Mouse (Mus musculus) olfactory bulb, adult 2 months (tissue): ENCODE data around the gene Abat.

ENCODE experiments used
- CTCF ChIP-seq: fragments of 200-500 bp; IDR thresholded peaks from 2 replicates; pipeline ENCODE4 v1.5.1; 2012; ENCODE audit warnings: low read depth, mild to moderate bottlenecking, low read length, moderate library complexity; ENCODE audit not compliant: insufficient read depth
- POLR2A ChIP-seq: fragments of 200-500 bp; IDR thresholded peaks from 2 replicates; pipeline ENCODE4 v1.6.1; 2012; ENCODE audit warnings: mild to moderate bottlenecking, low read depth, low read length, moderate library complexity; ENCODE audit not compliant: insufficient read depth

- TF ChIP-seq POLR2A (no peak), CTCF (no peak)
Observed at GRCm38 (mm10) chr16:8667814-8668213, 154.6 kb downstream of the Abat start.
